Mouse (Mus musculus) erythroid progenitor cell, adult 5-6 weeks (primary cell): ENCODE measurements around the gene Agap1. TPM values are rescaled to one million over a fixed set of nuclear protein-coding genes. Genes with fewer than 3 reads are reported as not detected.

Experiments used
- ATAC-seq: replicated peaks from 2 replicates; pipeline ENCODE4 v1.8.0; 2016; ENCODE audit warnings: moderate number of reproducible peaks, mild to moderate bottlenecking, moderate TSS enrichment, inconsistent platforms; ENCODE audit not compliant: poor library complexity, low FRiP score, severe bottlenecking
- total RNA-seq, 2 experiments: library from RNA; stranded (forward) in 1 of 2; stranded (reverse) in 1 of 2; fragments of 150-400 nt in 1 of 2; fragments of 186-747, 209-891 nt in 1 of 2; gene quantifications; 2 replicates each; pipeline versions ENCODE4 v1.2.3 to v1.2.4; 2015 to 2017; ENCODE audit warnings: low replicate concordance in 2 of 2

Agap1 gene
- total RNA-seq, 2 experiments from 2014 or later, result 8.3 to 8.4 TPM

DNA sequence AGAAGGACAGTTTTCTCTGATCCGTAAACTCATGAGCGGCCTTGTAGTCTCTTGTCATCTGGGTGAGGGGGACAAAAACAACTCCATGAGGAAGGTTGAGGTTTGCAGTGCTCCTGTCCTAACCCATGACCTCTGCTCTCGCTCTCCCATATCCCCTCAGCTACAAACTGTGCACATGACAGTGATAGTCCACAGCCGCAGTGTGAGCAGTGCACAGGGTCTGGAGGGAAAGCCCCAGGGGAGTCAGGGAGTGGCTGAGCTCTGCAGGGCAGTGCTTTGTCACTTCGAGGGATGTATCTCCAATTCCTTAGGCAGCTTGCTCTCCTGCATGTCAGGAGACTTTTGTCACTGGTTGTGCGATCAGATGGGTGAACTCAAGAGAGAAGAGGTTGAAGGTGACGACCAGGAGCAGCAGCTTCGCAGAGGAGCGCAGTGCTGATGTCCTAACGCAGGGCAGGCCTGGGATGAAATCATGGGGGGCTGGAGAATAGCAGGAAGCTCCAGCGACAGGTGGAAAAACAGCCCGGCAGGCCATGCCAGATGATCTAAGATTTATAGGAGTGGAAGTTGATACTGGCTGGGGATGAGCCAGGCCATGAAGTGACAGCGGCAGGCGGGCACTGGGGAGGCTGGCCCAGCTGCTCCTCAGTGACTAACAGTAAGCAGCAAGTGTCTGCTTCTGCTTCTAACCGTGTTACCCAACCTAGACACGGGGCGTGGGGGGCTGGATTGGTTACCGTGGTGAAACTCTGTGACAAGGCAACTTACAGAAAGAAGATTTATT lies 83.7 kb downstream of the Agap1 start:
- ATAC-seq, result no peak

DNA sequence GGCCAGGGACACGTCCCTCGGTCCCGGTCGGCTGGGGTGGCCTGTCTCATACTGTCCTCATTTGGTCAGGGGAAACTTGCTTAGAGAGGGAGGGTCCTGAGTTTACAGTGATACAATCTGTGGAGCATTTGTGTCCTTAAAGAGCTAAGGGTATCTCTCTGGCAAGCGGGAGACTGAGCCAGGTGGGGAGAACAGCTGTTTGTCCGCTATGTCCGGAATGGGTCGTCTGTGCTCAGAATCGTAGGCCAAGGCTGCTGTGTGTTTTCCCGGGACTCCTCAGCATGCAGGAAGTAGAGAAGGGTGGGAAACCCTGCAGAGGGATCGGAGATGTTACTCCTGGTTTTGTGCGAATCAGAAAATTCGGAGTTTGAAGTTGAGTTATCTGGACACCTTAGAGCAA lies 84.5 kb downstream of the Agap1 start:
- ATAC-seq, result no peak

DNA sequence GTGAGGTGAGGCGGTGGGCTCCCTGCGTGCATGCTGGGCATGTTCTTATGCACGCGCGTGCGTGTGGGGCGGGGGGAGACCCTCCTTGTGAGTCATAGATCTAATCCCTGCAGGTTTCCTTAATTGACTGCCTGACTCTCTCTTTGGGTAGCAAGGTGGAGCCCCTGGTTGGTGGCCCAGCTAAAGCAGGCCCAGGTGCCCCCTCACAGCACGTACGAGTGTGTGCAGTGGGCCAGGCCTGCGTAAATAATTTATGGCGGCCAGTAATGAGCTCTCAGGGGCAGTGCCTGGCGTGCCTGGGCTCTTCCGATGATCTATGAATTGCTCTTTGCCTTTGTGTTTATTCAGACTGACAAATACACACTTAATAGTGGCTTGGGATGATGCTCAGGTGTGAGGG lies 86.5 kb downstream of the Agap1 start:
- no peak for ATAC-seq

DNA sequence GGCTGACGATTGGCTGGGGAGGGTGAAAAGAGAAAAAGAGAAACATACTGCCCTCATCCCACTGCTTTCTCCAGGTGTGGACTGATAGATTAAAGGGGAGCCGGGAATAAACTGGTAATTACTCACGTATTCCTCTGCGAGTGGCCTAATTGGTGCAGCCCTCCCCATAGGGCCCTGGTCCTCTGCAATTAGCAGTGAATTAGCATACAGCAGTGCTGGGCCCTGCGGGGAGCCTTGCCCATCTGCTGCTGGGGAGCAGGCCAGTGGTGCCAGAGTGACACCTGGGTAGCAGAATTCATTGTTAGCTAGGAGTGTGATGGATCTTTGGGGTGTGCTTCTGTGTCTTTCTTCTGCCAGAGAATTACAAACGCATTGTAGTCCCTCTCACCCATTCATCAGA lies 87.9 kb downstream of the Agap1 start:
- ATAC-seq, result no peak

DNA sequence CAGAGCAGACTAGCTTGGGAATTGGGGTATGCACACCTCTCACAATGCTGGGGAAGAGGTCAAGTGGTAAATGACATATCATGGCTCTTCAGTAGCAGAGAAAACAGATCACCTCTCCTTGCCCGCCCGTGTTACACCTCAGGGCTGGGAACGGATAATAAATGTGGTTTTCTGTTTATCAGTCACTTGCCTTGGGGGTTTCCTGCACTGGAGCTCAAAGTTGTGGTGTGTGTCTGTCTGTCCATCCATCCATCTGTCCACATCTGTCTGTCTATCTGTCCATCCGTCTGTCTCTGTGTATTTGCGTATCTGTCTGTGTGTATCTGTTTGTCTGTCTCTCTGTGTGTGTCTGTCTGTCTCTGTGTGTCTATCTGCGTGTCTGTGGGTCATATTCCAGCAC lies 88.7 kb downstream of the Agap1 start:
- ATAC-seq, result no peak

DNA sequence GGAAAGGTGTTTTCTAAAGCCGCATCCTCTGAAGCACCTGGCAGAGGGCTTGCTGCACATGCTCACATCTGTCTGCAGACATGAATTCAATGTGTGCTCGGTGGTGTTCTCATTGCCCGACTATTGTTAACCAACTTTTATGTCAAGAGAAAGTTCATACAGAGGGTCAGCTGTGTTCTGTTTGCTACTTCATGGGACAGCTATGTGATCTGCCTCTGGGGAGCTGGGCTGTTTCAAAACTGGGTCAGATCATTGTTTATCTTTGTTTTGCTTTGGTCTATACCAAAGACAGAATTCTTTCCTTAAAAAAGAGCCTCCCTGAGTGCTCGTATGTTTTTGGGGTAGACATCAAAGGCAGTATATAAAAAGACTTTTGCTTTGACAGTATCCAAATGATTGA lies 89.5 kb downstream of the Agap1 start:
- ATAC-seq, result no peak

DNA sequence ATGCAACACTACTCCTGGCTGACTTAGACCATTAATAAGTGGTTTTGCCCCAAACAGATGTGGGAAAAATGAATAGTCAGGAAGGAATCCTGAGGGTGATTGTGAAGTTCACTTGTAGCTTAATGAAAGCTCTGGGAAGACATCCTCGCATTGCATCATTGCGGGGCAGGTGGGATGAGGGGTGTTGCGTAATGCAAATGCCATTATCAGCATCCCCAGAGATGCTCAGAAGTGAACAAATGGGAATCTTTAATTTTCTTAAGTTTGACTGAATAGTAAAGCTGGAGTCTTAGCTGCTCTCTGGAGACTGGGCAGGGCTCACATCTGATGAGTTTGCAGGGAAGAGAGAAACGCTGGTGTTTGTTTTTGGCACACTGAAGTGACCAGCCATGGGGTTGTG lies 90.5 kb downstream of the Agap1 start:
- no peak for ATAC-seq

DNA sequence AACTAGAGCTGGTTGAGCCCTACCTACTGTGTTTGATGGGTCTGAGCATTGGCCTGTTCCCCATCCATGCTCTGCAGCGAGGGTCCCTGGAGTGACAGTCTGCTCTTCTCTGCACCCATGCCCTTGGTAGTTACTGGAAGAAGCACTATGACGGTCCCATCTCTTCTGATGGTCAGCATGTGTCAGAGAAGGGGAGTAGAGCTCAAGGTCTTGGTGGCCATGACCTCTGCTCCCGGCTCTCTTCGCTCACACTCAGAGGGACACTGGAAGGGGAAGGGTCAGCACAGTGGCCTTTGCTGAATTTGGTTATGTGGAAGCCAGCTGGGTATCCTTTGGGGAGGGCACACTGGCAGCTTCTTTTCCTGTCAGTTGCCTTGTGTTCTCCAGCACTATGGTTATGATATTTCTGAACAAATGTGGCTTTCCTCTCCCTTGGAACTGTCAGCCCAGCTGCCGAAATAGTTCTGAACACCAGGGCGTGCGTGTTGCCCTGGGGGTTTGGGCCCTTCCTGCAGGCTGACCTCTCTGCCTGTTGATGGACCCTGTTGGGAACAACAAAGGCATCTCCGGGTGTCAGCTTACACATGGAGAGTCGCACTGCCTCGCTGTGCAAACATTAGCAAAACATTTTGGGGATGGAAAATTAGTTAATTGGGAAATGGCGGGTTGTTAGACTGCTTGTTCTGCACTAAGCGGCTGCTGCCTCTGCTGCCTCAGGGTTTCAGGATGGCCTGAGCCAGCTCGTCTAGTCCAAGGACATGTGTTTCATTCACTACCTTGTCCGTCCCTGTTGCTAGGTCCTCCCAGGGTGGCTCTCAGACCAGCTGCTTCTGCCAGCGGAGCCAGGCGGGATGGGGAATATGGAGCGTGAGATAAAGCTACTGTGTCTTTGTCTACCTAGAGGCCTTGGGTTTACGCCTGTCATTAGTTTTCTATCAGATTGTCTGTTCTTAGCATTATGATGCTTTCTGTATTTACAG lies 93.2 kb downstream of the Agap1 start:
- no peak for ATAC-seq

DNA sequence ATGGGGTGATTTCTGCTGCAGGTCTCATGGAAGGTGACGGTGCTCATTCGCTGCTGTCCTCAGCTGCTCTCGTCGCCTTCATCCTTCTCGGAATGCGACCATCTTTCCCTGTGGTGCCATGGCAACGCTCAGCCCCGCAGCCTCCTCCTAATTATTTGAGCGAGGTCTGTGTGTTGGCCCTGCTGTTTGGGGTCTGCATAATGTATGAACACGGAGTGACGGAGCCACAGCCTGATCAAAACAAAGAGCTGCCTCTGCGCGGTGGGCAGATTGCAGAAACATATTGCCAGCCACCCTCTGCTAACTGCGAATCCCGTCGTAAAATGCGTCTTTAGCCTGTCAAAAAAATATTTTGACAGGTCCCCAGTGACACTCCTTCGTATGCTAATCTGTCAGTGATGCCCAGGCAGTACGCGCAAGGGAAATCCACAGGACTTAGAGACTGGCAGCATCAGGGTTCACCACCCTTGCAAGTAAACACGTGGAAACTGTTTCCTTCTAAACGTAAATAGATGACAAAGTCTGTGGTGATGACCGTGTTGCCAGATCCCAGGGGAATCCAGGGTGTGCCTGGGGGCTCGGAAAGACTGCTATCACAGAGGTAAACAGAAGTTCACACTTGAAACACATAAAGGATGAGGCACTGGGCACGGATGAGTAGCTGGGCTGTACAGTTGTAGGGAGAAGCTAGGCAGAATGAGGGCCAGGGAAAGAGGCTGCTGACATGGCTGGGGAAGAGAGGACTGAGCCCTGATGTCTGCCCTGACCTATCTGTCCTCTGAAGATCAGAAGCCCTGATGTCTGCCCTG lies 95.7 kb downstream of the Agap1 start:
- no peak for ATAC-seq

DNA sequence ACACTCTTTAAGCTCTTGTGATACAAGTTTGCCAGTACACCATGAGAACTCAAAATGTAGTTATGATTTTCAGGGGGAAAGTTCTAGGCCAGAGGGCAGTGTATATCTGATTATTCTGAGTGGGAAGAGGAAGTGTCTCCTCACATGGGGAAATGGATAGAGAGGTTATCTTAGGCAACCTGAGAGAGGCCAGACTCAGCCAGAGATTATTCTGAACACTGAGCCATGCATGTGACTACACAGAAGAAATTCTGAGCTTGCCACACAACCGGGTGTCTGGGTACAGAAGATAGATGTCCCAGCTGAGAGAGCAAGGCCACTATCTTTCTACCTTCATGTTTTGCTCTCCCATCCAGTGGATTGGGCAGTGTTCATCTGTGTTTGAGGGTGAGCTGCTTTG lies 97.9 kb downstream of the Agap1 start:
- ATAC-seq, result no peak

DNA sequence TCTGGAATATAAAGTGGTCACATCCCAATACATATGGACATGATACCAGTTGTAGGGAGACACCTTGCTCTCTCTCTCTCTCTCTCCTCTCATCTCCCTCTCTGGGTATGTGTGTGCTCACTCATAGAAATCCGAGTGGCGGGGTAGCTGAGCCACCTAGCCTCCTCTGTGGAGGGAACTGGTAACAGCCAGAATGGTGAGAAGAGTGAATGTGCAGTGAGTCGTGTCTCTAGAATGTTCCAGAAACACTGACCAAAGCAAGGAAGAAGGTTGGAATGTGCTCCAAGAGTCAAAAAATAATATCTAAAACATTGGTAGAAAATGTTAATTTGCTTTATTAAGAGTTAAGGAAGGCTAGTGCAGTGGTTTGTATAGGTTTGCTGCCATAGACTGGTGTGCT lies 99.2 kb downstream of the Agap1 start:
- no peak for ATAC-seq

DNA sequence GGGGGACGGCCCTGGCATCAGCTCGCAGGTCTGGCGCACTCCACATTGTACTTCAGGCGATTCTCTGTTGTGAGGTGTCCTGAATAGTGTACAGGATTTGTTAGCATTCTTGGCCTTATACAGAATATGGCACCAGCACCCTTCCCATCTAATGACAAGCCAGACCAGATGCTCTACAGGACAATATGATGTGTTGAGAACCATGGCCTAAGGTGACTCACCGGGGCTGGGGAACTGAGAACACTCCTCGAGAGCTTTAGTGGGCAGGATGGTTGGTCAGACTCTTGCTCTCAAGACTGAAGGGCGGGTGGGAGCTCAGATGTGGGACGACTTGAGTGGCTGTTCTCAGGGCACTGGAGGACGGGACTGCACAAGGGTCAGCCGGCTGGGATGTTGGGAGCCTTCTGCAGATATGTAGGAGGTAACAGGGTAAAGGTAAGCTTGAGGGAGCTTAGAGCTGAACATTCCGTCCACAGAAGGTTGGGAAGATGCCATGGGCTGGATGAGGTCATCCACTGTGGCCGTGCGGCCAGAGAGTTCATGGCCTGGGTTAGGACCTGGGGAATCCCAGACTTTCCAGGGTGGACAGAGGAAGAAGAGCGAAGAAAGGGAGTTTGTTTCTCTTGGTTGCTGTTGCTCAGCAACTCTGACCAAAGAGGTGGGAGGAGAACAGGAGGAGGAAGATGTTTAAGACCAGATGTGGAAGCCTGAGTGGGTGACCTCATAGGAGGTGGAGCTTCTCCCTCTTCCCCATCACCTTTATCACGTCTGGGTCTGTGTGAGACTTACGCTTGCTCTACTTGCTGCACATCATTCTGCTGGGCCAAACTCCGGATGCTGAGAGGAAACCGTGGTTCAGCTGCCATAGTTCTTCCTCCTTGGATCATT lies 100.6 kb downstream of the Agap1 start:
- ATAC-seq, result no peak

DNA sequence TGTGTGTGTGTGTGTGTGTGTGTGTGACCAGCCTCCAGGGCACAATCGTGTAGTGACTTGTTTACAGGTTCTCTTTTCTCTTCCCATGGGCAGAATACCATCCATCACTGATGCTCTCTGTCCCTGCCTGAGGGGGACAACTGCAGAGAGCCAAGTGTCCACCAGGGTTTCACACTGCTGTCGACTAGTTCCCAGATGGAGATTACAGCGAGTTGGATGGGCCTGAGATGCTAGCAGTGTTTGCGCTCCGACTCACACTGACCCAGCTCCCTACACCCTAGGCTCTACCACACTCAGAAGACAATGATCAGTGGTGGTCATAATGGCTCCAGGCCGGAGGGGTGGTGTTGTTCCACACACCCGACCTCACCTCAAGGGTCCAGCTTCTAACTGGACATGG lies 101.4 kb downstream of the Agap1 start:
- no peak for ATAC-seq

DNA sequence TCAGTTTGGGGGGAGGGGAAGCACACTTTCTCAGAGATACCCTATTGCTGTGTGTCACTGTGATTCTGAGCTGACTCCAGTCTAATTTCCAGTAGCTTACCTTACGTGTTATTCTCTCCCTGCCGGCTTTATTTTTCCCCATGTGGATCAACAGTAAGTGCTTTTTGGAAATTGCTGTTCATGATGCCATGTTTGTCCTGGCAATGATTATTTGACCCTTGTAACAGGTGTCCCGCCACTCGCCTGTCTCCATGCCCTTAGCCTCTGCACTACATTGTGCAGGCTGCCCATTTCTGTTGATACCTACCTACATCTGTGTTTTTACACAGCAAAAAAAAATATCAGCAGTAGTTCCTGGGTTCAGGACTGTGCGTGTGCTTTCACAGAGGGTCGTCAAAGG lies 102.8 kb downstream of the Agap1 start:
- no peak for ATAC-seq

DNA sequence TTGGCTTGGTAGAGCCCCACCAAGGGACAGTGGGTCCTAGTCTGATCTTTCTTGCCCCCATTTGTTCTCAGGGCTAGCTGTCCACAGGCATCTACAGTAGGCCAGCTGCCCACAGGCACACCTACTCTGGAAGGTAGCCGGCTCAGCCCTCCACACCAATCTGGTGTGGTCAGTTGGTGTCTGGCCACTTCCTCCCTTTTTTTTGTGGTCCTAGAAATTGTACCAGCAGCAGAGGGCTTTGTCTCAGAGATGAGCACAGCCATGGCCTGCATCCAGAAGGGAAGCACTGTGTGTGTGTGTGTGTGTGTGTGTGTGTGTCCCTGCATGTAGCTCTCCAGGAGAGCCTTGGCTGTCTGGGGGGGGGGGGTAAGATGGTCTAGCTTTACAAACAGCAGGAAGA lies 103.5 kb downstream of the Agap1 start:
- no peak for ATAC-seq

DNA sequence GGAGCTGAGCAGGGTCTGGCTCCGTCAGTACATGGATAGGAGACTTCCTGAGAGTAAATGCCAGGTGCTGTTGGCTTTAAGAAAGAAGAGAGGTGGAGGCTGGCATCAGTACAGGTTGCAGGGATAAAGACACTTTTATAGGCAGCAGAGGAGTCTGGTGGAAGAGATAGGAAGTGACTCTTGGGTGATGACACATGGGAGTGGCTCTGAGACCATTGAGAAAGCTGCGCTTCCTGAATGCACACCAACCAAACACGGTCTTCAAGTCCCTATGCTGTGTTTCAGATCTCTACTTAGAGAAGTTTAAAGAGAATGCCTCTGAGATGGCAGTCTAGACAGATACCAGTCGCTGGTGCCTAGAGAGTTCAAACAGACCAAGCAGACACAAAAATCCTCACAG lies 108.8 kb downstream of the Agap1 start:
- no peak; the same call in 1 of the 2 replicates for ATAC-seq

DNA sequence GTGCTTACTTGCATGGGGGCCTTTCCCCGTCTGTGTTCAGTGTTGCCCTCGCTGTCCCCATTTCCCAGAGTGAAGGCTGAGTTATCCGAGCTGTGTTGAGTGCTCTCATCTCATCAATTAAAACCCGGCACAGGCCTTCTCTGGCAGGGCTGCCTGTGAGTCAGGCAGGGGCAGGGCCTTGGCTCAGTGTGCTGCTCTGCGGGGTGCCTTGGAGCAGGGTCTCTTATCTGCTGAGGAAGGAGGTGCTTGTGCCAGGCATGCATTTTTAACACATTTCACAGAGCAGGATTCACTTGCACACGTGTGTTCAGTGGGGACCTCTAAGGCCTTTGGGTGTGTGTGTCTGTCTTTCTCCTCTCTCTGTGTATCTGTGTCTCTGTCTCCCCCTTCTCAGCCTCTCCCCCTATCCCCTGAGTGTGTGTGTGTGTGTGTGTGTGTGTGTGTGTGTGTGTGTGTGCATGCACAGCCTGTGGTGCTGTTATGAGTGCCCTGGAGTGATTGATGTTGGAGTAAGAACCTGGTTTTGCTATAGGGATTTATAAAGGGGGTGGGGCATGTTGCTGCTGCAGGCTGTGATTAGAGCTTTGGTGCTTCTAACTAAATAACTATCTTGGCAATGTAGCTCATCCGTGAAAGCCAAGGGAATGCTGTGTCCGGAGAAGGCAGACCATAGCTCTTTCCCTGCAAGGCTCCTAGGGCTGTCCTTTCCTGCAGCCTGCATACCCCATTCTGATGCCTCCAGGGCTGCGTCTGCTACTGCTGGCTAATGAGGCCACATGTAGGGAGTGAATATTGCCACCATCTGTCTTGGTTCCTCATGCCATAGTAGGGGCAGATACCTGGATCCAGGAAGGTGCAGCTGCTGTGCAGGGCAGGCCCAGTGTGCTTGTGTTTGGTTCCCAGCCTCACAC lies 112.2 kb downstream of the Agap1 start:
- no peak for ATAC-seq
